Mouse (Mus musculus): ENCODE measurements around the gene Dmrtc1c1. TPM values are rescaled to one million over a fixed set of nuclear protein-coding genes. Genes with fewer than 3 reads are reported as not detected.

Dmrtc1c1 gene
- polyA plus RNA-seq (2012; ENCODE audit: low replicate concordance), result not detected in 2 replicates

GRCm38 (mm10) chrX:102802663-102803062, at the start of gene Dmrtc1c1:
TSS of gene Dmrtc1c1 (plus strand) at chrX:102802963.

DNA sequence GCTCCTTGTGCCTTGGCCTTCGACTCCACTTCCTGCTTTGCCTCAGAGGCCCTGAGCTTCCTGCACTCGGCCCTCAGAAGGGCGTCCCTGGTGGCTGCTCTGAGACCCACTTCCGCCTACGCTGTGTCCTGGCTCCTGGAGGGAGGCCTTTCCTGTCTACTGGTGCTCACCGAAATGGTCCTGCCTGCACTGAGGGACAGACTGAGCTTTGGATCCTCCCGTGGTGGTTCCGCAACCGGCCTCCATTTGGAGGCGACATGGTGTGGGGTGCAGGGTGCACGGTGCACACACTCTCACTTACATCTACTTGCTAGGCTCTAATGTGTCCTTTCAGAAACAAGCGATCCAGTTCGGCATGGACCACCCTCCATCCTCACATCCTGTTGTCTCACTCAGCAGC, 51.8 kb downstream of the Dmrtc1c1 start, which contains the start of gene Dmrtc1c2:
Gene Dmrtc1c2 (minus strand): TSS at position 101 of the 400 bp plus-strand sequence.

Other genes with a start within 250 kb of the Dmrtc1c1 start
- gene Phka1, start 158.7 kb upstream of the Dmrtc1c1 start, polyA plus RNA-seq (2012; ENCODE audit: low replicate concordance), result 0.35 and 0.71 TPM in 2 replicates
- not detected in 2 replicates for gene Gm3880, start 116.0 kb upstream of the Dmrtc1c1 start, polyA plus RNA-seq (2012; ENCODE audit: low replicate concordance)
- gene Gm9112, start 95.3 kb upstream of the Dmrtc1c1 start, polyA plus RNA-seq (2012; ENCODE audit: low replicate concordance), result not detected in 2 replicates
- gene Dmrtc1b, start 95.1 kb upstream of the Dmrtc1c1 start, polyA plus RNA-seq (2012; ENCODE audit: low replicate concordance), result not detected in 2 replicates
- gene Dmrtc1c2, start 51.7 kb downstream of the Dmrtc1c1 start, polyA plus RNA-seq (2012; ENCODE audit: low replicate concordance), result not detected in 2 replicates
- gene 1700031F05Rik, start 65.0 kb downstream of the Dmrtc1c1 start, polyA plus RNA-seq (2012; ENCODE audit: low replicate concordance), result not detected in 2 replicates
- not detected in 2 replicates for gene Dmrtc1a, start 105.7 kb downstream of the Dmrtc1c1 start, polyA plus RNA-seq (2012; ENCODE audit: low replicate concordance)
- not detected in 2 replicates for gene 1700011M02Rik, start 105.9 kb downstream of the Dmrtc1c1 start, polyA plus RNA-seq (2012; ENCODE audit: low replicate concordance)
- gene 1700018G05Rik, start 125.4 kb downstream of the Dmrtc1c1 start, polyA plus RNA-seq (2012; ENCODE audit: low replicate concordance), result not detected in 2 replicates

All from leukemia stem cell, adult 10-12 weeks (primary cell).